Mouse (Mus musculus) A20 (cell line): ENCODE measurements at regions not wholly inside any gene's neighbourhood (a gene's known extent, or its start where the extent isn't known, plus 50 kb on each side); places are given as distances from the start of the nearest gene placed in this dataset.

Experiments used
- DNase-seq: peaks from one replicate; pipeline ENCODE4 v3.0.0-alpha.2; 2011; ENCODE audit warnings: low read depth, low spot score

DNA sequence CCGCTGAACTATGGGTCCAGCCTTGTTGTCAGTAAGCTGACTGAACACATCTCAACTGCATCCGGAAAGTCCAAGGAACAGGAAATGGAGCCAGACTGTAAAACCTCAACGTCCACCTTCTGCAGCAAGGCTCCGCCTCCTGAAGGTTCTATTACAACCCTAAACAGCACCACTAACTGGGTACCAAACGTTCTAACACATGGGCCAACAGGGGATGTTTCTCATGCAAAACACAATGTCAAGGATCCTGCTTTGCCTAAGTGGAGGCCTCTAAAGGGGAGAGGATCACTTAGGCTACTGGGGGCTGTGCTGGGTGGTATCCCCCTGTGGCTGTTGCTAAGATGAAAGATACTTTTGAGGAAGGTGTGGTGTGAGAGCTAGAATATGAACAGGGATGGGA, 51.0 kb upstream of the Stt3b start:
- no peak for DNase-seq

DNA sequence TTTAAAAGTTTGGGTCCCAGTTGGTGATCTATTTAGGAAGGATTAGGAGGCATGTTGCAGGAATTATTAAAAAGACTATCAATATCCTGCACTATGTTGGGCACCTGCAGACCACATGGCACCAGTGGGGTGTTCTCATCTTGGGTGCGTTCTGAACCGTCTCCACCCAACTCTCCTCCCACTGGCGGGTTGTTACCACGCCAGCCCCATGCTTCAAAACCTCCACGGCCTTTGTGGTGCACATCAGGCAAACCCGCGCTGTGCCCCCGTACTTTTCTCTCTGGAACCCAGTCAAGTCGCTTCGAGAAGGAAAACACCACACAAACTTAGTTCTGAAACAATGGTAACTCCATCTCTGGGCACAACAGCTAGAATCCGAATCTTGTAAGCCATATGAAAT, 51.7 kb upstream of the Stt3b start:
- DNase-seq = no peak

DNA sequence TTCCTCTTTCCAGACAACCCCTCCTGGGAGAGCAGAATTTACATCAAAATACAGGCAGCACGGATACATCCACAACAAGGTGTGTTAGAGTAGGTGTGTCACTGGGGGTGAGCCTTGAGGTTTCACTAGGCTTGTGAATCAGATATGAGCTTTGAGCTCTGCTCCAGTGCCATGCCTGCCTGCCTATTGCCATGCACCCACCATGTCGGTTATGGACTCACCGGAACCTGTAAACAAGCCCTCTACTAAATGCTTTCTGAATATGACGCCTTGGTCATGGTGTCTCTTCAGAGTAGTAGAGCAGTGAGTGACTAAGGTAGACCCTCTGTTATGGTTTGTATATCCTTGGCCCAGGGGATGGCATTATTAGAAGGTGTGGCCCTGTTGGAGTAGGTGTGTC, 52.3 kb upstream of the Stt3b start:
- no peak for DNase-seq

DNA sequence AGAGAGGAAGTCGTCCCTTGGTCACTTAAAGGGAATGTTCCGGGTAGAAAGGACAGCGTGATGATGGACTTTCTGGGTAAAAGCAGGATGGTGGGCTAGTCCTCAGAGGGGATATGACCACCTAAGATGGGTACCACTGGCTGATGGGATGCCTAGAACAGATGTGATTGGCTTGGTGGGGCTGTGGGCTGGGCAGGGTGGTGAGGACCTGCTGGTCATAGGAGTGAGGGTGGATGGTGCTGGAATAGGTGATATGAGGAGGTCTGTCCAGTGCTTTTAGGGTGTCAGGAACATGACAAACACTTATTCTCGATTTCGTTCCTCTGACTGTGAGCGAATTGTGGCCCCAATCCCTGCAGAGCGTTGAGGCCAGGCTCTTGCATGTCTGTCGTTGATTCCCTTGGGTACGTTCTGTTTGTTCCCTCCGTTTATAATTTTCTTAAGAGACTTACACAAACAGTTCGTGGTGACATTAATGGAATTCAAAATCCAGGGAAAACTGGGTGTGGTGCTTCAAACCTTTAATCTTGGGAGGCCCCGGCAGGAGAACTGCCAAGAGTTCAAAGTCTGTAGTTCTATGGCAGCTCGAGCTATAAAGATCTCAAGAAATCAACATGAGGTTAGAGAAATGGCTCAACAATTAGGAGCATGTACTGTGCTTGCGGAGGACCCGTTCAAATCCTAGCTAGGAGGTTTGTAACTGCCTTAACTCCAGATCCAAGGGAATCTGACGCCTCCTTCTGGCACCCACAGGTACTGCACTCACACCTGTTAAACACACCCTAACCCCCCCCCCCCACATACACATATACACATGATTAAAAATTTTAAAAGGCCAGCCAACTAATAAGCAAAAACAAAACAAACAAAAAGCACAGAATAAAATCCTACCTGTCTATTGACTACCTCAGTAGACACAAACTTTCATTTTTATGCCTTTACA, 55.0 kb upstream of the Stt3b start:
- DNase-seq = peak; percentile 31

DNA sequence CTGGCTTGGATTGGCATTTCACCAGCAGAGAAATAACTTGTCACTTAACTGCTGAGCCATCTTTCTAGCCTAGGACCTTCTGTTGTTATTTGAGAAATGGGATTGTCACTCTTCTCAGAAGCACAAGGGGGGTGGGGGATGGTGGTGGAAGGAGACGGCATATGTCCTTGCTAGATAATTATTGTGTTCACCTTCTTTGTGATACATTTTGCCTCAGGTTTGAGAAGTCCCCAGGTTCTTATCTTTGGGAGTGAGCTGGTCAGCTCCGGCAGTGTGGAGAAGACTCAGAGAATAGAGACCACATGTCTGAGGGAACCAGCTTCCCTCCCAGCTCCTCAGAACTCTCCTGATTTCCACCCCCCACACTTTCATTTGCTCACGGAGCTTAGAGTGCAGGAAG, 57.6 kb upstream of the Stt3b start:
- no peak for DNase-seq

DNA sequence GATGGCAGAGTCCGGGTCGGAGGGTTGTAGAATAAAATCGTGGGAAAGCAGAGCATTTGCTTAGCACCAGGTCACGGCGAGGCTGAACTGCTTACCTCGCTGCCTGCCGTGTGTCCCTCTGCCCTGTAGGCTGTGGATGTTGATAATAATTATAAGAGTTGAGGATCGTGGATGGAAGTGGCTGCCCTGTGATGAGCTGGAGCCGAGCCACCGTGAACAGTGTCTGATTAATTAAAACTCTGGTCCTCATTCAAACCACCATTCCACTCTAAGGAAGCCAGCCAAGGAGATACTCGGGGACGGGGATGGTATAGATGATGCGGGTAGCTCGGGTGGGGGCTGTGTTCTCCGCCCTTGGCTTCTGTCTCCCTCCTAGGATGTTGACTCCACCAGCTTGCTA, 70.1 kb upstream of the Stt3b start:
- DNase-seq = no peak

DNA sequence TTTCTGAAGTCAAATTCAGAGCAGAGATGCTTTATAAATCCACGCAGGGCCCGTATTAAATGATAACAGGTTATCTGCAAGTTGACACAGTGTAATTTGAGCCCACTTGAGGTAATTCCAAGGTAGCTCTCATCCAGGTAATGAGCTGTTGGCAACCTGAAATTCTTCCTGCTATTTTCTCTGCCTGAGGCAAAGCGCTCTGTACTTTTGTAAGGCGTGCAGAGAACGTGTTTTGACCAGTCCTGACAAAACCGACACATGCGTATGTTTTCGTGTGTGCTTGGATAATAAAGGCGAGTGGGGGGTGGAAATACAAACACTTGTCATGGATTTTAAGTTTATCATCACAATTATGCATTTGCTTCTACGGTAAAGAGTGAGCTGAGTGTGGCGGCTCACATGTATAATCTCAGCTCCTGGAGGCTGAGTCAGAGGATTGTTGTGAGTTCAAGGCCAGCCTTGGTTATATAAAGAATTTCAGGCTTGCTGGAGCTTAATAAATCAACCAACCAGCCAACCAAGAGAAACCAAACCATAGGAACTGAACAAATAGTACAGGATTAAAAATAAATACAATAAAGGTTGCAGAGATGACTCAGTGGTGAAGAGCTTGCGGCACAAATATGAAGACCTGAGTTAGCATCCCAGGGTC, 72.7 kb upstream of the Stt3b start:
- DNase-seq = no peak

DNA sequence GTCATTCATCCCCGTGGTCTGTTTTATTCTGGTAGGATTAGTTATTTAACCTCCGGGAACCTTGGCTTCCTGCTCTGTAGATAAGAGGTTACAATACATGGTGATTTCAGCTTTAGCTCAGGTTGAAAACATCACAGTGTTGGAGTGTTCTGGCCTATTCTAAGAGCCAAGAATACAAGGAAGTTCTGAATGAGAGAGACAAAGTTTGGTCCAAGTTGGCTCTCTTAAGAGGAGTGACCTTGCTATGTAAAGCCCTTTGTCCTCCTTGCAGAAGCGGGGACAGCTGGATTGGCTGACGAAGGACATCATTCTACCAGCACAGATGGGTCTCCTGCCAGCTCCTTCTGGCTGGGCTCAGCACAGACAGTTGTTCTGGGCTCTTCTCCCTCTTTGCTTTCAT, 73.7 kb upstream of the Stt3b start:
- DNase-seq = no peak

DNA sequence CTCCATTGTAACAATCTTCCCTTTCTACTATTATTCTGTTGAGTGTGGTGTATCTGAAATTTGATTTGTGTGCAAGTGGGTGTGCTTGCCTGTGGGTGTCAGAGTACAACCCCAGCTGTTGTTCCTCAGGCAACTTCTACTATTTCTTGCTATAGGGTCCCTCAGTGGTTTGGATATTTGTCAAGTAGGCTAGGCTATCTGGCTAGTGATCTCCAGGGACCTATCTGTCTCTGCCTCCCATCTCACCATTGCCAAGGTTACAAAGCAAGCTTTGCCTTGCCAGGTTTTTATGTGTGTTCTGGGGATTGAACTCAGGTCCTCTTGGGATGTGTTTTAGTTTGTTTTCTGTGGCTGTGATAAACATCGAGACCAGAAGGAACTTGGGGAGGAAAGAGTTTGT, 74.1 kb upstream of the Stt3b start:
- no peak for DNase-seq

DNA sequence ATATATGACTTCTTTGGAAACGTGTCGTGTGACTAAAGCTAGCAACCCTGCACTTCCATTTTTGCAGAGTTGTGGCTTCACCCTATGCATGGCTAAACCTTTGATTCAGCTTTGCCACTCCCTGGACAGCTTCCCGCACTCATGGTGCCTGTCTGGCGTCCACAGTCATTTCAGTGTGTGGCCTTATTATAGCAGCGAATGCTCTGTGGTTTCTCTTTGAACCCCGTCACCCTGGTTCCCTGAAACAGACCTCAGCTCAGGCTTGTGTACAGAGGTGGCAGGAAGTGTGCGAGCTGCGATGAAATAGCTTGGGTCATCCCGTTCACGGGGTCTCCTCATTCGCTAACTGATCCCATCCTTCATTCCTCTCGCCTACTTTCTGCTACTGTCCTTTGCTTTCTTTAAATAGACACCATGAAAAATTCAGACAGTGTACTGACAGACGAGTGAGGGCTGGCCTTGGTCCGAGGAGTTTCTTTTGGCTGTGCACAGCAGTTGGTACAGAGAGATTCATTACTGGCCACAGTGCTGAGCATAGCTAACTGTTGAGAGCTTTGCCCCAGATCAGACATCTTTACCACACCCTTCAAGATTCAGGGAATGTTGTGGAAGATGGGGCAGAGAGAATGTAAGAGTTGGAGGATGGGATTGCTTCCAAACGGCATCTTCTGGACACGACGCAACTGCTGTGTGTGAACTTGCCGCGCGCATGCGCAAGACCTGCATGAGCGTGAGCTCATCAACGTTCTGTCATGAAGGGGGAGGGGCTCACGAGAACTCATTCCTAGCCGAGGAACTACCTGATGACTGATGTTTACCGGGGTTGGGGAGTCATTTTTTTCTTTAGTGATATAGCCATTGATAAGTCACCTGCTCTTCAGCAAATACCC, 77.5 kb upstream of the Stt3b start:
- no peak for DNase-seq

DNA sequence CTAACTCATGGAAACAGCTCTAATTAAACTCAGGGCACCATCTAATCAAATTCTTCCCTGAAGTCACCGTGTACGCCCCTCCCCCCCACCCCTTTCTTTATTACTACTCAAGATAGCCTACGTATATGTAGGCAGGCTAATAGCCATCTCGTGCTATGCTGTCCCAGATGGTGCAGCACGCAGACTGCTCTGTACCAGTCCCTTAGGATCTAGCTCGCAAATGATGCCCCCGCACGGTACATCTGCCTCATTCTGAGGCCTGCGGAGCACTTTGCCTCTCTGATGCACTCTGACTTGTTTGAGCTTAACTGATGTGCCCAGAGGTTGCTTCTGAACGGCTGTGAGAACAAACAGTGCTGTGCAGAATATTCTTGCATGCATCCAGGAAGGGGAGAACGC, 78.1 kb upstream of the Stt3b start:
- DNase-seq = no peak

DNA sequence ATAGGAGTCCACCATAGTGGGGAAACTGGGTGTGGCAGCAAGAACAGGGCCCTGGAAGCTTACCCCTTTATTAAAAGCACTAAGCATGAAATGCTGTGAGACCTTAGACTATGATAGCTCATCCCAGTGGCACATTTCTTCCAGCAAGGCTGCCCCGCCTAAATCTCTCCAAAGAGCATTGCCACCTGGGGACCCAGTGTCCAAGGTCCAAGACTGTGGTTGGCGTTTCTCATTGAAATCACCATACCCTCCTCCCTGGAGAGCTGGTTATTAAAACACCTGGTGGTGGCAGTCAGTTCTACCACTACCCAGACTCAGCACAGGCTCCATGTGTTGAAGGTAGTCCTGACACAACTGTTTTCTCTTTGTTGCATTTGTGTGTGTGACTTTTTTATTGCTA, 78.9 kb upstream of the Stt3b start:
- no peak for DNase-seq

DNA sequence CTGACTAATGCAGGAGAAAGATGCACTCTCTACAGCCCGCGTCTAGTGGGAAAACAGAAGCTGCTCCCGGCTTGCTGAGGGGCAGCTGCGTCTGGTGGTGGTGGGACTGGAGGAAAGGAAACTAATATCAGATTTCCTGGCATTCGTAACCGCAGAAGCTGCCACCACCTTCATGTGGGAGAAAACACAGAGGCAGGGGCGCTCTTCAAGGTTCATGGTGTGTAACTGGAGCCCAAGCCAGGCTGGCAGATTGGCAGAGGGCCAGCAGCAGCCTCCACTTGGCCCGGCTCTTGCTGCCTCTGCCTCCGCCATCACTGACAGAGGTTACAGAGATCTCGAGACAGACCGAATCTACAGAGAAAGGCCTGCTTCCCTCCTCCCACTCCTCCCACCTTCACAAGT, 80.7 kb upstream of the Stt3b start:
- no peak for DNase-seq

DNA sequence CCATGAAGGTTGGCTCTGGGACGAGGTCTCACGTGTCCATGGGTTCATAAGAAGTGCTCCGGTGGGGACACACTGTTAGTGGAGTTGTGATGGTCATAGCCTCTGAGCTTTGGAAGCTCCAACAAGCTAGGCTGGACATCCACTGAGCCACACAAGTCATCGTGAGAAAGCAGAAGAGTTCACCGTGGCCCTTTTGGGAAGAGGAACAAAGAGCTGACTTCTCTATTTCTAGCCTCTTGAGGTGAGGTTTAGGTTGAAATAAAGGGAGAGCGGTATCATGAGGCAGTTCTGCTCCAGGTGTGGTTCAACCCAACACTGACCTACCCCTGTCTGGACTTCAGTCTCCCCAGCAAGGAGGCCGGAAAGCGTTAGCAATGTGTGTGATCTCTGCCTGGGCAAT, 85.3 kb upstream of the Stt3b start:
- no peak for DNase-seq

DNA sequence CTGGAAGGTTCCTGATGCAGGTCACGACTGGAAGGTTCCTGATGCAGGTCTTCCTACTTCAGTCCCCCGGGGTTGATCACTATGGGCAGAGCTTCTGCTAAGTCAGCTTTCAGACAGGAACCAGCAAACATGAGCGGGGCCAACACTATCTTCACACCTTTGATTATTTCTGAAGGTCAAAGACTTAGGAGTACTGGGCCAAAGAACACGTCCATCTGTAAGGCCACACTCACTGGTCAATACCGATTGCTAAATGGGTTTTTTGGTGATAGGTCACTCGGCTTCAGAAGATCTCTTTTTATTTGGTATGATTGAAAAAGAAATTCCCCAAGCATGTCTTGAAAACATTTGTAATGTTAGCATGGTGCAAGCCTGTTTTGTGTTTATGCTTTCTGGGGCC, 90.2 kb upstream of the Stt3b start:
- DNase-seq = no peak

DNA sequence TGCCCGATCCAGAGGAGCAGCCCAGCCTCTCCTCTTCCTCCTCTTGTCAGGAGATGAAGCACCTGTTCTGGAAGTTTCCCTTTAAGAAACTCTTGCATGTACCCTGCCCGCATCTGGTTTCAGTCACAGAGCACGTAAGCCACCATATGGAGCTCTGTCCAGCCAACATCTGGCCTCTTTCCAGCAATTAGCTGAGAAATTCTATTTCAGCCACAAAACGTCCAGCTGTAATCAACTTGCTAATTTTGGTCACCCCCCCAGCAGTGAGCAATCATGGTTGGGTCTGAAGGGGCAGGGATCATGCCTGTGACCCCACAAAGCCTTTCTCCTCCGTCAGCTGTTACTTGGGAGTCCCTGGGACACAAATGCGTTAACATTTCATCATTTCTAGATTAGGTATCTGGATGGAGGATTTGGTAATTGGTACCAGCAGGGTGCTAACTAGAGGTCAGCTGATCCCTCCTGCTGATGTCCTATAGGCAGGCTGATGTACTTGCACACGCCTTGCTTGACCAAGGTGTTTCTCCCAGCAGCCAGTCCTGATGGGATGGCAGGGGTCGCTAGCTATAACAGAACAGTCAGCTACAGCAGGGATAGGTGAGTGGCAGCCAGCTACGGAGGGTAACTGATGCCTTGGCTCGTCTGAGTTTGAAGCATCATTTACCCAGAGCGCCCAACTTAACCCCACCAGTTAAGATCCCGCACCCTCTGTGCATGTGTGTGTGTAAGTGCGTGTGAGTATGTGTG, 91.4 kb upstream of the Stt3b start:
- no peak for DNase-seq

DNA sequence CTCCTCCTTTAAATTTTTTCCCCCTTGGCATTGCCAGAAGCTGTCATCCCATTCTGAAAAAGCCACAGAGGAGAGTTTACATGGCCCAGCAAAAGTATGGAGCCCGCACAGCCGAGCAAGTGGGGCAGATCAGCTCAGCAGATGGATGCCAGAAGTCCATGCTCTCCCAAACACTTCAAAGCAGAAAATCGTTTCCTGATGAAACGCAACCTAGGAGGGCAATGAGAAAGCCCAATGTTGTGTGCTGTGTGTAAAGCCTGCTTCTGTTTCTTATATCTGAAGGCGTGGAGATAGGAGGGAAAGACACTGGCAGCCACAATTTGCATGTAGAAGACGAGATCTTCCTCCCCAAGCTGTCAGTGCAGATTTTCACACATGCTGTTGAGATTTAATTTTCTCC, 92.4 kb upstream of the Stt3b start:
- no peak for DNase-seq

DNA sequence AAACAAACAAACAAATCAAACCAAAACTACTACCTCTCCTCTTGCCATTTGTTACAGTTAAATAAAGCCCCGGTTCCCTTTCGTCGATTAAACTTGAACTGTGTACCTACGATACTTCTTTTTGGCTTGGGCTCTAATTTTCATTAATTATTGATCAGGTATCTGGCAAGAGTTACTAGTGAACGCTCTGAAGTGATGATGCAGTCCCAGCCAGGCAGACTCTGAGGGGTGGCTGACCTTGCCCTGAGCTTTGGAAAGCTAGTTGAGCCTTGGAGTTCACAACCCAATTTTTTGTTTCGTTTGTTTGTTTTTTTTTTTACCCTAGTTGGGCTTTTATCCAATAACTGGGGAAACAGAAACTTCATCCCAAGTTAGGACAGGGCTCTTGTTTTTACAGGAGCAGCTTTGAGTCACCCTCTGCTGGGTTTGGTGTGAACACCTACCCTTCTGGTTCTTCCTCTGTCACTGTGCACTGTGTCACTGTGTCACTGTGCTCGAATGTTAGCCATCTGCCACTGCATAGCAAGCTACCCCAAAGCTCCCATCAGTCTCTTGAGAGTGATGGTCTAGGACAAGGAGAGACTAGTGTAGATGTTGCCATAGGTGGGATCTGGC, 93.2 kb upstream of the Stt3b start:
- no peak for DNase-seq

DNA sequence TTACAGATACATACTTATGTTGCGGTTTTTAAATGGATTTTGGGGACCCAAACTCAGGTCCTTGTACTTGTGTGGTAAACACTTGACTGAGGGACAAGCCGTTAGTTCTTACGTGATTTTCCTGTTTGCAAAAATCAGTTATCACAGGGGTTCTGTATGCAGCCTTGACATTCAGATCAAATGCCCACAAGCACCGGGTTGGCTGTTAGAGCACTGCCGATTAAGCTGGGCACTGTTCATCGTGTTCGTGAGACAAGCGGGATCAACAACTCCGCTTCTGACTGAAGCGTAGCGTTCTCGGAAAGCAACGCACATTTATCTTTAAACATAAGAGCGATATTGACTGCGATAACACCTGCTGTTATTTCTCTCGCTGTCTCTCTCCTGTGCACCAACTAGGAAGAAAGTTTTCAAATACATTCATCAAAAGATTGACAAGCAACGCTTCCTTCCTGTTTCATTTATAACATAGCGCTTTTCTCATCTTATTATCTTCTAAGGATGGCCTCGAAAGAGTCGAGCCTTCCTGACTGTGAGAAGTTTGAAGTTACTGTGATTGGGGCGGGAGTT, 97.8 kb upstream of the Stt3b start:
- peak; percentile 56 for DNase-seq

DNA sequence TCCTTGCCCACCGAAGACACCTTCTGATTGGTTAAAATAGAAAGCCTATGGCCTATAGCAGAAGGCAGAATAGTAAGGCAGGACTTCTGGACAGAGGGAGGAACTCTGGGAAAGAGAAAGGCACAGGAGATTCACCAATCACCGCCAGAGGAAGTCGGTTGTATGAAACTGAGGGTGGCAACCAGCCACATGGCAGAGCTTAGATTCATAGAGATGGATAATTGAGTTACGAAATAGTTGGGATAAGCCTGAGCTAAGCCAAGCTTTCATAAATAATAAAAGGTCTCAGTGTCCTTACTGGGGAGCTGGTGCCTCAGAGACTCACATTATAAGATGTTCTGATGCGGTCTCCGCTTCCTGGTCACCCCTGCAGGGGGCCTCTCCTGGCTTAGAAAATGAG, 98.7 kb upstream of the Stt3b start:
- no peak for DNase-seq

DNA sequence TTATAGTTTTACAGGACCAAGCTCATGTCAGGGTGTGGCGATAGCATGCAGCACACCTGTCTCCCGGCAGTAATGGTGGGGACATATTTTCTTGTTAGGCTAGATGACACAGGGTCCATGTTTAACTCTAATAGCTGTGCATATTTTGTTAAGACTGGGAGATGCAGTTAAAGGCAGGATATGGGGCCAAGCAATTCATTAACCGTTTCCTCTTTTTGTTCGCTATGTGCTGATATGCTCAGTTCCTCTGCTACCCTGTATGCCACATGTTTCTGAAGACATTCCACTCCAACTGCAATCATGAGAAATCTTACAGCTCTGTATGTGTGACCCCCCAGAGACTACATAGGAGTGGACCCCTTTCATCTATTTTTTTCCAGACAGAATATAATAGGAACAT, 104.0 kb upstream of the Stt3b start:
- peak; percentile 23 for DNase-seq
